Mouse (Mus musculus): ENCODE measurements around the gene Nrsn2. TPM values are rescaled to one million over a fixed set of nuclear protein-coding genes. Genes with fewer than 3 reads are reported as not detected.

Gene Nrsn2
- polyA plus RNA-seq, 1 experiment from 2014 or later = not detected

DNA sequence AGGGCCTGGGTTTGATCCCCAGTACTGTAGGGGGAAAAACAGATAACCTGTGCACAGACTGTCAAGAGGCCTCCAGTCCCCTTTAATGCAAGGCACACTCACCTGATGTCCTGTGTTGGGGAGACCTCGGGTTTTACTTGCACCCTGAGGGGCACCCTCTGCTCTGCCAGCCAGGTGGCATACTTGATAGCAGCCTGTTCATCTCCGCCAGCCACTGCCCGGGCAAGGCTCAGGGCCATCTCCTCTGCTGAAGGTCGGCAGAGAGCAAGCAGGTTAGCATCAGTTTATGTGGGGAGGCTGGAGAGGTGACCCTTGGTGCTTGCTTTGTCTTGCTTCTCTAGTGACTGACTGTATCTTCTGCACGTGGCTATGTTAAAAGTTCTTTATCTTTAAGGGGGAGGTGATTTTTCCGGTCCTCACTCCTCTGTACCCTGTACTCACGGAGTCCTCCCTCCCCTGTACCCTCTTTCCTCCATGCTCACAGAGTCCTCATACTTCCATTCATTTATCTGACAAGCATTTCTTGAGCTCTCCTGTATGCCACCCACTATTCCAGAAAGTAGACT, 45.5 kb downstream of the Nrsn2 start:
- TF ChIP-seq EP300 (IDR thresholded peaks at IDR 0.05) (no peak), CTCF (IDR thresholded peaks at IDR 0.05) (no peak)
- Histone ChIP-seq H3K4me3 (ENCODE audit: low read depth, low read length) (0 out of 2 replicates have a peak overlapping the region, but pooled peaks have one; percentile 72), H3K36me3 (ENCODE audit: insufficient read depth, low read length) (no peaks in the 10 kb centered on the region), H3K27ac (ENCODE audit: low read length) (no peak overlapping the region), H3K4me2 (replicated peaks; ENCODE audit: low read depth, low read length) (peak overlapping the region; percentile 75), H3K9me3 (ENCODE audit: low read length) (no peaks in the 10 kb centered on the region), H3K27me3 (replicated peaks; ENCODE audit: insufficient read depth, low read length) (no peaks in the 10 kb centered on the region), H3K9ac (replicated peaks; ENCODE audit: low read depth) (0 out of 2 replicates have a peak overlapping the region, but pooled peaks have one; percentile 73), H3K4me1 (ENCODE audit: insufficient read depth, low read depth, low read length) (peaks cover 11% of the 10 kb centered on the region; the same call in 1 of the 2 replicates)
- DNase-seq (ENCODE audit: low spot score) (no peak), ATAC-seq (no peak)
- 37% methylated on average over 7 of the region's 7 CpGs for WGBS

DNA sequence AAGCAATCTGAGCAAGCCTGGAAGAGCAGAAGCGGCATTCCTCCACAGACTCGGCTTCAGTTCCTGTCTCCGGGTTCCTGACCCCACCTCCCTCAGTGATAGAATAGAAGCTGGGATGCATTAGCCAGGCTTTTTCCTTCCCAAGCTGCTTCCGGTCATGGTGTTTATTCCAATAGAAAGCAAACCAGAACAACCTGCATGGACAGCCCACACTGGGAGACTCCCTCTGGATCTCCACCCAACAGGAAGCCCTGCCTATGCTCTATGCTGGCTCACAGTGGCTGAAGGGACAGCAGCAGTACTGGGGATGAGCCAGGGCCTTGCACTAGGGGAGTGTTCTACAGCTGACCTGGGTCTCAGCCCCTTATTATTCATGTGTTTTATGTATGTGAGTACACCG, 48.5 kb downstream of the Nrsn2 start:
- peak; percentile 34 for ATAC-seq
- no peak overlapping the region for H3K27ac ChIP-seq (ENCODE audit: low read length)
- H3K4me1 ChIP-seq (ENCODE audit: insufficient read depth, low read depth, low read length) = peaks cover 11% of the 10 kb centered on the region; the same call in 1 of the 2 replicates
- peak; percentile 78 for TF ChIP-seq EP300 (IDR thresholded peaks at IDR 0.05)
- TF ChIP-seq CTCF (IDR thresholded peaks at IDR 0.05) = peak; percentile 38
- no peaks in the 10 kb centered on the region for H3K27me3 ChIP-seq (replicated peaks; ENCODE audit: insufficient read depth, low read length)
- H3K4me2 ChIP-seq (replicated peaks; ENCODE audit: low read depth, low read length) = no peak overlapping the region
- no peaks in the 10 kb centered on the region for H3K9me3 ChIP-seq (ENCODE audit: low read length)
- H3K36me3 ChIP-seq (ENCODE audit: insufficient read depth, low read length) = peaks cover 22% of the 10 kb centered on the region
- no peak overlapping the region for H3K4me3 ChIP-seq (ENCODE audit: low read depth, low read length)
- H3K9ac ChIP-seq (replicated peaks; ENCODE audit: low read depth) = no peak overlapping the region
- peak; percentile 61 for DNase-seq (ENCODE audit: low spot score)
- 51% methylated on average over 5 of the region's 5 CpGs for WGBS

DNA sequence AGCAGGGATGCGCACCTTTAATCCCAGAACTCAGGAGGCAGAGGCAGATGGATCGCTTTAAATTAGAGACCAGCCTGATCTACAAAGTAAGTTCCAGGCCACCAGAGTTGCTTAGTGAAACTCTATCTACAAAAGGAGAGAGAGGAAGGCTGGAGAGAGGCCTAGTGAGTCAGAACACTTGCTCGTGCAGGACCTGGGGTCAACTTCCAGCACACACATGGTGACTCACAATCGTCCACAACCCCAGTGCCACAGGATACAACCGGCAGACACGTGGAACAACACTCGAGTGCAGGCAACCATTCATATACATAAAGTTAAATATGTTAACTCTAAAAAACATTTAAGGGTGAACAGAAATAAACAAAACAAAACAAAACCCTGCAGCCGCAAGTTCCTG, 49.8 kb downstream of the Nrsn2 start:
- Histone ChIP-seq H3K4me1 (ENCODE audit: insufficient read depth, low read depth, low read length) (peaks cover 11% of the 10 kb centered on the region; the same call in 1 of the 2 replicates), H3K9ac (replicated peaks; ENCODE audit: low read depth) (no peak overlapping the region), H3K36me3 (ENCODE audit: insufficient read depth, low read length) (peaks cover 31% of the 10 kb centered on the region), H3K4me2 (replicated peaks; ENCODE audit: low read depth, low read length) (no peak overlapping the region), H3K27me3 (replicated peaks; ENCODE audit: insufficient read depth, low read length) (no peaks in the 10 kb centered on the region), H3K9me3 (ENCODE audit: low read length) (no peaks in the 10 kb centered on the region), H3K4me3 (ENCODE audit: low read depth, low read length) (no peak overlapping the region), H3K27ac (ENCODE audit: low read length) (no peak overlapping the region)
- ATAC-seq = no peak
- TF ChIP-seq EP300 (IDR thresholded peaks at IDR 0.05) (no peak), CTCF (IDR thresholded peaks at IDR 0.05) (no peak)
- no peak for DNase-seq (ENCODE audit: low spot score)
- WGBS = 86% methylated on average over 8 of the region's 8 CpGs

DNA sequence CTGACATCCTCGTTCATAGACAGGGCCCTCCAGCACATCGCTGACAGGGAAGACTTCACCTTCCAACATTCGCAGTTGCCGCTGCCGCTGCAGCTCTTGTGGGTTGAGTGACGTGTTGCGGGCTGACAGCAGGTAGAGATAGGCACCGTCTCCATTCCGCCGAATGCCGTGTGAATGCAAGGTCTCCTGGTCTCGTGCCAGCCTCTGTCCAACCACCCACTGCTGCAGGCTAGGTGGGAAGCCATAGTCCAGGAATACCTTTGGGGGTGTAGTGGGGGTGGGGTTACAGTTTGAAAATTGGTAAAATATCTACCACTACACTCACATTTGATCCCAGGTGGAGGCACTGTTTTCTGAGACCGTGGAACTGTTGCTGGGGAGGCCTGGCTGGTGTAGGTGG, 50.3 kb downstream of the Nrsn2 start:
- WGBS = 92% methylated on average over 13 of the region's 13 CpGs
- H3K36me3 ChIP-seq (ENCODE audit: insufficient read depth, low read length) = peaks cover 31% of the 10 kb centered on the region
- no peak for ATAC-seq

DNA sequence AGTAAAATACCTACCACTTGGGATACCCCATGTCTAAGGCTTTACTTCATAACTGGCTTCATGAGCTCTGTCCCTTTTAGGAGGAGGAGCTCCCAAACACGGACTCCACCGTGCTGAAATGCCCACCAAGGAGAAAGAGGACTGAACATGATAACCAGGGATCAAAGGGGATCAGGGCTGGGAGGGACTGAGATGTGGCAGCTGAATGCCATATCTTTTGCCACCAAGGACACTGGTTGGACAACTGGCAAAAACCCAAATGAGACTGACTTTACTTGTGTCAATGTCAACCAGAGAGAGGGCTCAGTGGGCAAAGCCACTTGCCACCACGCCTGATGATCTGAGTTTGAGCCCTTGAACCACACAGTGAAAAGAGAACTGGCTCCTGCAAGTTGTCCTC, 51.6 kb downstream of the Nrsn2 start:
- Histone ChIP-seq H3K9ac (replicated peaks; ENCODE audit: low read depth) (no peak overlapping the region), H3K36me3 (ENCODE audit: insufficient read depth, low read length) (peaks cover 34% of the 10 kb centered on the region), H3K4me2 (replicated peaks; ENCODE audit: low read depth, low read length) (no peak overlapping the region), H3K27me3 (replicated peaks; ENCODE audit: insufficient read depth, low read length) (no peaks in the 10 kb centered on the region), H3K4me1 (ENCODE audit: insufficient read depth, low read depth, low read length) (no peaks in the 10 kb centered on the region), H3K27ac (ENCODE audit: low read length) (no peak overlapping the region), H3K4me3 (ENCODE audit: low read depth, low read length) (no peak overlapping the region), H3K9me3 (ENCODE audit: low read length) (no peaks in the 10 kb centered on the region)
- no peak for ATAC-seq
- no peak for DNase-seq (ENCODE audit: low spot score)
- no peak for TF ChIP-seq CTCF (IDR thresholded peaks at IDR 0.05)
- TF ChIP-seq EP300 (IDR thresholded peaks at IDR 0.05) = no peak
- 81% methylated on average over 3 of the region's 3 CpGs for WGBS

More for the DNA sequence above, 50.3 kb downstream of the Nrsn2 start:
- Histone ChIP-seq H3K4me3 (ENCODE audit: low read depth, low read length) (no peak overlapping the region), H3K4me1 (ENCODE audit: insufficient read depth, low read depth, low read length) (peaks cover 7% of the 10 kb centered on the region; the same call in 1 of the 2 replicates), H3K4me2 (replicated peaks; ENCODE audit: low read depth, low read length) (no peak overlapping the region), H3K9me3 (ENCODE audit: low read length) (no peaks in the 10 kb centered on the region), H3K27me3 (replicated peaks; ENCODE audit: insufficient read depth, low read length) (no peaks in the 10 kb centered on the region), H3K27ac (ENCODE audit: low read length) (no peak overlapping the region), H3K9ac (replicated peaks; ENCODE audit: low read depth) (no peak overlapping the region)
- TF ChIP-seq CTCF (IDR thresholded peaks at IDR 0.05) (no peak), EP300 (IDR thresholded peaks at IDR 0.05) (no peak)
- no peak for DNase-seq (ENCODE audit: low spot score)

DNA sequence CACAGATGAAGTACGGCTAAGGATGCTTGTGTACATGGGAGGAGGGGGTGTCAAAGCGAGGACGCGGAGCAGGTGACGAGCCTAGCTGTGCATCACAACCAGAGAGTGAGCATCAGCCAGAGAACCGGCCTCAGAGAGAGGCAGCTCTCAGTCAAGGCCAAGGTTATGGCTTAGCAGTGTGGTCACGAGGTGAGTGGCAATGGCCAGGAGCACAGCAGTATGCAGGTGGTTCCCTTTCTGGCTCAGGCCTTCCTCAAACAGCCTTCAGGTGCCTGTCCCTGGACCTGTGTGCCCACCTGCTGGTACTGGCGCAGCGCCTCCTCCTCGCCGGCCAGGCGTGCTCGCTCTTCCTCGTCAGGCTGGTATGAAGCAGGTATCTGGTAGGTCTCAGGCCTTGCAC, 52.5 kb downstream of the Nrsn2 start:
- 95% methylated on average over 14 of the region's 14 CpGs for WGBS
- Histone ChIP-seq H3K36me3 (ENCODE audit: insufficient read depth, low read length) (peaks cover 37% of the 10 kb centered on the region), H3K27ac (ENCODE audit: low read length) (no peak overlapping the region), H3K4me3 (ENCODE audit: low read depth, low read length) (no peak overlapping the region), H3K4me2 (replicated peaks; ENCODE audit: low read depth, low read length) (no peak overlapping the region), H3K27me3 (replicated peaks; ENCODE audit: insufficient read depth, low read length) (no peaks in the 10 kb centered on the region), H3K9me3 (ENCODE audit: low read length) (no peaks in the 10 kb centered on the region), H3K4me1 (ENCODE audit: insufficient read depth, low read depth, low read length) (no peaks in the 10 kb centered on the region), H3K9ac (replicated peaks; ENCODE audit: low read depth) (no peak overlapping the region)
- no peak for DNase-seq (ENCODE audit: low spot score)
- ATAC-seq = no peak
- TF ChIP-seq CTCF (IDR thresholded peaks at IDR 0.05) = no peak
- TF ChIP-seq EP300 (IDR thresholded peaks at IDR 0.05) = no peak

Data from lung, postnatal 0 days (tissue).